ENCODE assay signal across 9 mouse cellular contexts in genomic region chr10:19711551-19712171, GRCm38 (mm10). TPM values are rescaled to one million over a fixed set of nuclear protein-coding genes. Genes with fewer than 3 reads are reported as not detected.
DNase-seq lines count a peak whose midpoint lies in the region; ATAC-seq and TF ChIP-seq lines count a peak whose summit lies in the region.
"Had no signal": no experiment of that assay in that cellular context is flagged by ENCODE, and none has a peak within 500 bp of the region (broad histone marks: within the 10 kb centered on the region; RNA-seq: fewer than 3 reads in every experiment).

No protein-coding gene starts in this region.

- peaks cover 40% of the 10 kb centered on the region for H3K27me3 ChIP-seq in embryonic facial prominence, embryonic 13.5 days
- H3K27me3 ChIP-seq in midbrain, embryonic 11.5 days (ENCODE audit: control insufficient read depth, insufficient read depth, low read length) = peaks cover 5% of the 10 kb centered on the region; the same call in 1 of the 2 replicates

- WGBS in embryonic facial prominence, embryonic 13.5 days = 34% methylated on average over 7 of the region's 7 CpGs
- 34% methylated on average over 7 of the region's 7 CpGs for WGBS in midbrain, embryonic 11.5 days

- H3K4me2 ChIP-seq in embryonic facial prominence, embryonic 13.5 days = peak overlapping the region; percentile 93
- no peak overlapping the region for H3K4me2 ChIP-seq in midbrain, embryonic 11.5 days

- ATAC-seq in embryonic facial prominence, embryonic 13.5 days (ENCODE audit: insufficient number of reproducible peaks, insufficient read depth, low FRiP score, low TSS enrichment, low read depth) = no peak
- no peak for ATAC-seq in midbrain, embryonic 11.5 days (ENCODE audit: low FRiP score)

- H3K9me3 ChIP-seq in embryonic facial prominence, embryonic 13.5 days = no peaks in the 10 kb centered on the region
- no peaks in the 10 kb centered on the region for H3K9me3 ChIP-seq in midbrain, embryonic 11.5 days (ENCODE audit: control insufficient read depth, low read length)

- DNase-seq in adrenal gland, postnatal 14 days = peak; percentile 34
- no peak for DNase-seq in adrenal gland, postnatal 10 days
- DNase-seq in layer of hippocampus, adult 2 months (ENCODE audit: low spot score in 2 of 2) = no peak
- DNase-seq in layer of hippocampus, adult 11-12 months (ENCODE audit: low spot score) = no peak
- DNase-seq in midbrain, embryonic 11.5 days (ENCODE audit: low spot score, missing footprints) = peak; percentile 92
- no peak for DNase-seq in spleen, postnatal 10 days (ENCODE audit: low spot score in 2 of 2)
- DNase-seq in right cerebral cortex, postnatal 10 days (ENCODE audit: low spot score in 2 of 2) = no peak

- no peak overlapping the region for H3K4me3 ChIP-seq in layer of hippocampus, adult 2 months
- H3K4me3 ChIP-seq in embryonic facial prominence, embryonic 13.5 days = 0 out of 2 replicates have a peak overlapping the region, but pooled peaks have one; percentile 55
- H3K4me3 ChIP-seq in midbrain, embryonic 11.5 days (ENCODE audit: low read depth, low read length) = no peak overlapping the region

- TF ChIP-seq CTCF in layer of hippocampus, adult 2 months (conservative IDR thresholded peaks at IDR 0.05) = peak; percentile 69

- H3K36me3 ChIP-seq in embryonic facial prominence, embryonic 13.5 days = no peaks in the 10 kb centered on the region
- H3K36me3 ChIP-seq in midbrain, embryonic 11.5 days (ENCODE audit: control insufficient read depth, insufficient read depth, low read length) = no peaks in the 10 kb centered on the region

- H3K4me1 ChIP-seq in embryonic facial prominence, embryonic 13.5 days = peaks cover 12% of the 10 kb centered on the region
- H3K4me1 ChIP-seq in midbrain, embryonic 11.5 days (ENCODE audit: control insufficient read depth, insufficient read depth, low read length) = peaks cover 3% of the 10 kb centered on the region; the same call in 1 of the 2 replicates

- H3K9ac ChIP-seq in embryonic facial prominence, embryonic 13.5 days = peak overlapping the region; percentile 74; the same call in 1 of the 2 replicates
- no peak overlapping the region for H3K9ac ChIP-seq in midbrain, embryonic 11.5 days (ENCODE audit: low read length)

- H3K27ac ChIP-seq in layer of hippocampus, adult 2 months = no peak overlapping the region
- no peak overlapping the region for H3K27ac ChIP-seq in embryonic facial prominence, embryonic 13.5 days
- H3K27ac ChIP-seq in midbrain, embryonic 11.5 days (ENCODE audit: low read depth, low read length) = no peak overlapping the region

RNA-seq across cellular contexts. Expression of gene Il20ra, which starts 0.7 kb away (rescaled TPM):
- total RNA-seq in adrenal gland, postnatal 14 days (2021) = 4.0 and 4.4 TPM in 2 replicates
- 1 to 10 TPM; 2.8 to 3.3 TPM for total RNA-seq in adrenal gland, postnatal 10 days (2021)
- not detected for total RNA-seq in layer of hippocampus, adult 2 months (2021)
- 0.17 and 0.18 TPM in 2 replicates for polyA plus RNA-seq in embryonic facial prominence, embryonic 13.5 days (2015; fragmentation: Nextera tagmentation; extraction: Ambion mirVana)
- polyA plus RNA-seq in midbrain, embryonic 11.5 days (2014; fragmentation: Nextera tagmentation; extraction: Ambion mirVana) = 0.14 and 0.22 TPM in 2 replicates
- total RNA-seq: heart, postnatal 10 days had no signal

Comparison
In these comparisons a context has a peak if more than half of its experiments do, and no peak if none do; other contexts are left out.
1. DNase-seq: peak in adrenal gland, postnatal 14 days (single experiment) and midbrain, embryonic 11.5 days (single experiment); none in adrenal gland, postnatal 10 days (single experiment), layer of hippocampus, adult 2 months (0 of 2), layer of hippocampus, adult 11-12 months (single experiment), spleen, postnatal 10 days (0 of 2) and right cerebral cortex, postnatal 10 days (0 of 2).